Mouse (Mus musculus): Measurements from ENCODE around the gene 2310011J03Rik.

GRCm38 (mm10) chr10:80356737-80357136 lies 36.4 kb upstream of the 2310011J03Rik start:
- TF ChIP-seq GATA1 (IDR thresholded peaks at IDR 0.05; ENCODE audit: borderline replicate concordance, low read length) (no peak), FLI1 (IDR thresholded peaks at IDR 0.05; ENCODE audit: low read length) (no peak)
